Mouse (Mus musculus) MEL (cell line): Measurements from ENCODE around the gene Retreg1. TPM values are rescaled to one million over a fixed set of nuclear protein-coding genes. Genes with fewer than 3 reads are reported as not detected.

Experiments used
- DNase-seq: peaks from one replicate; pipeline ENCODE4 v3.0.0; 2011; ENCODE audit warnings: low read depth, low spot score
- H3K27ac ChIP-seq: 2 replicates; pipeline ENCODE4 v1.5.1; 2012; ENCODE audit warnings: low read depth, mild to moderate bottlenecking, control low read depth, low read length, moderate library complexity; ENCODE audit not compliant: control insufficient read depth
- H3K27me3 ChIP-seq, 2 experiments: fragments of 150-350 bp in 1 of 2; sonication (generic) in 1 of 2; 2 replicates each; pipeline ENCODE4 v1.6.1; 2012; ENCODE audit warnings: low read length in 2 of 2, mild to moderate bottlenecking in 2 of 2, improper control_type of control experiment in 1 of 2, moderate library complexity in 1 of 2; ENCODE audit not compliant: insufficient read depth in 2 of 2, control insufficient read depth in 1 of 2
- H3K36me3 ChIP-seq, 2 experiments: 2 replicates each; pipeline ENCODE4 v1.6.1; 2012 to 2014; ENCODE audit warnings: low read length in 2 of 2, improper control_type of control experiment in 1 of 2, inconsistent platforms in 1 of 2, mild to moderate bottlenecking in 1 of 2; ENCODE audit not compliant: insufficient read depth in 2 of 2, control insufficient read depth in 1 of 2
- H3K4me1 ChIP-seq, 2 experiments: fragments of 150-350 bp in 1 of 2; sonication (generic) in 1 of 2; 2 replicates each; pipeline ENCODE4 v1.6.1; 2012; ENCODE audit warnings: low read length in 2 of 2, improper control_type of control experiment in 1 of 2, mild to moderate bottlenecking in 1 of 2; ENCODE audit not compliant: insufficient read depth in 2 of 2, control insufficient read depth in 1 of 2
- H3K4me3 ChIP-seq, 2 experiments: fragments of 150-350 bp in 1 of 2; sonication (generic) in 1 of 2; 2 replicates each; pipeline ENCODE4 v1.5.1; 2012; ENCODE audit warnings: low read depth in 2 of 2, low read length in 2 of 2, mild to moderate bottlenecking in 2 of 2, moderate library complexity in 2 of 2, control low read depth in 1 of 2, improper control_type of control experiment in 1 of 2; ENCODE audit not compliant: control insufficient read depth in 1 of 2, insufficient read depth in 1 of 2
- H3K79me2 ChIP-seq: 2 replicates; pipeline ENCODE4 v1.6.1; 2012; ENCODE audit warnings: mild to moderate bottlenecking, low read length, moderate library complexity; ENCODE audit not compliant: control insufficient read depth, poor library complexity, insufficient read depth
- H3K9ac ChIP-seq: 2 replicates; pipeline ENCODE4 v1.6.1; 2012; ENCODE audit warnings: low read depth, mild to moderate bottlenecking, control low read depth, low read length, moderate library complexity; ENCODE audit not compliant: control insufficient read depth, poor library complexity, severe bottlenecking
- H3K9me3 ChIP-seq: fragments of 150-350 bp; sonication (generic); replicated peaks from 2 replicates; pipeline ENCODE4 v1.6.1; 2012; ENCODE audit warnings: mild to moderate bottlenecking, low read length, improper control_type of control experiment, moderate library complexity; ENCODE audit not compliant: insufficient read depth
- BHLHE40 ChIP-seq: IDR thresholded peaks from 2 replicates; pipeline ENCODE4 v1.6.1; 2012; ENCODE audit warnings: low read depth, mild to moderate bottlenecking, inconsistent platforms, low read length, improper control_type of control experiment, borderline replicate concordance
- ETS1 ChIP-seq: IDR thresholded peaks from 2 replicates; pipeline ENCODE4 v1.6.1; 2012; ENCODE audit warnings: low read depth, mild to moderate bottlenecking, inconsistent platforms, low read length, improper control_type of control experiment, moderate library complexity
- GABPA ChIP-seq: IDR thresholded peaks from 2 replicates; pipeline ENCODE4 v1.6.1; 2012; ENCODE audit warnings: low read depth, mild to moderate bottlenecking, inconsistent platforms, low read length, improper control_type of control experiment, moderate library complexity
- HCFC1 ChIP-seq: IDR thresholded peaks from 2 replicates; pipeline ENCODE4 v1.6.1; 2012; ENCODE audit warnings: low read depth, mild to moderate bottlenecking, inconsistent platforms, low read length, improper control_type of control experiment, moderate library complexity
- KAT2A ChIP-seq: conservative IDR thresholded peaks from 2 replicates; pipeline ENCODE4 v1.6.1; 2012; ENCODE audit warnings: low read depth, low read length, improper control_type of control experiment, inconsistent platforms
- MEF2A ChIP-seq: IDR thresholded peaks from 2 replicates; pipeline ENCODE4 v1.6.1; 2014; ENCODE audit warnings: low read depth, mild to moderate bottlenecking, inconsistent platforms, low read length, improper control_type of control experiment; ENCODE audit not compliant: poor library complexity, insufficient replicate concordance, severe bottlenecking; ENCODE audit errors: extremely low read depth
- MYC ChIP-seq: IDR thresholded peaks from 2 replicates; pipeline ENCODE4 v1.6.1; 2011; ENCODE audit warnings: low read depth, mild to moderate bottlenecking, low read length, improper control_type of control experiment, moderate library complexity
- NELFE ChIP-seq: IDR thresholded peaks from 2 replicates; pipeline ENCODE4 v1.6.1; 2011; ENCODE audit warnings: low read depth, low read length, improper control_type of control experiment
- POLR2A ChIP-seq, 2 experiments: IDR thresholded peaks; 2 replicates each; pipeline ENCODE4 v1.6.1; 2011 to 2012; ENCODE audit warnings: low read length in 2 of 2, mild to moderate bottlenecking in 2 of 2, control low read depth in 1 of 2, improper control_type of control experiment in 1 of 2, low read depth in 1 of 2, moderate library complexity in 1 of 2; ENCODE audit not compliant: control insufficient read depth in 1 of 2, insufficient read depth in 1 of 2, poor library complexity in 1 of 2
- RAD21 ChIP-seq: IDR thresholded peaks from 2 replicates; pipeline ENCODE4 v1.6.1; 2011; ENCODE audit warnings: mild to moderate bottlenecking, low read depth, low read length, improper control_type of control experiment
- RCOR1 ChIP-seq: IDR thresholded peaks from 2 replicates; pipeline ENCODE4 v1.6.1; 2012; ENCODE audit warnings: low read depth, mild to moderate bottlenecking, inconsistent platforms, low read length, improper control_type of control experiment
- SMC3 ChIP-seq: IDR thresholded peaks from 2 replicates; pipeline ENCODE4 v1.6.1; 2011; ENCODE audit warnings: low read depth, low read length, improper control_type of control experiment
- TAL1 ChIP-seq: IDR thresholded peaks from 2 replicates; pipeline ENCODE4 v1.6.1; 2012; ENCODE audit warnings: mild to moderate bottlenecking, inconsistent platforms, low read length, moderate library complexity, mixed read lengths
- TBP ChIP-seq: IDR thresholded peaks from 2 replicates; pipeline ENCODE4 v1.8.0; 2011; ENCODE audit warnings: low read depth, low read length, improper control_type of control experiment
- ZC3H11A ChIP-seq: IDR thresholded peaks from 2 replicates; pipeline ENCODE4 v1.6.1; 2012; ENCODE audit warnings: low read depth, mild to moderate bottlenecking, inconsistent platforms, low read length, improper control_type of control experiment
- ZKSCAN1 ChIP-seq: IDR thresholded peaks from 2 replicates; pipeline ENCODE4 v1.6.1; 2012; ENCODE audit warnings: low read depth, mild to moderate bottlenecking, inconsistent platforms, low read length, improper control_type of control experiment, moderate library complexity
- ZNF384 ChIP-seq: IDR thresholded peaks from 2 replicates; pipeline ENCODE4 v1.6.1; 2012; ENCODE audit warnings: low read depth, mild to moderate bottlenecking, inconsistent platforms, low read length, improper control_type of control experiment
- polyA plus RNA-seq, 2 experiments: library from polyadenylated mRNA; stranded (reverse) in 1 of 2; unstranded in 1 of 2; fragments of >175 nt in 1 of 2; fragments of >200 nt in 1 of 2; gene quantifications; 2 replicates each; pipeline versions ENCODE4 v1.2.1 to v1.2.4; 2012; ENCODE audit warnings: low replicate concordance in 2 of 2, low read depth in 1 of 2; ENCODE audit not compliant: insufficient read length in 2 of 2, insufficient read depth in 1 of 2, missing spikeins in 1 of 2
- total RNA-seq: library from RNA; depleted of rRNA; stranded (reverse); fragments of 300-350 nt; gene quantifications from 2 replicates; pipeline ENCODE4 v1.2.3, GENCODE M21; 2012

Retreg1 gene
- total and polyA plus RNA-seq, 3 experiments = 3.1 to 7.6 TPM; not detected in 1

DNA sequence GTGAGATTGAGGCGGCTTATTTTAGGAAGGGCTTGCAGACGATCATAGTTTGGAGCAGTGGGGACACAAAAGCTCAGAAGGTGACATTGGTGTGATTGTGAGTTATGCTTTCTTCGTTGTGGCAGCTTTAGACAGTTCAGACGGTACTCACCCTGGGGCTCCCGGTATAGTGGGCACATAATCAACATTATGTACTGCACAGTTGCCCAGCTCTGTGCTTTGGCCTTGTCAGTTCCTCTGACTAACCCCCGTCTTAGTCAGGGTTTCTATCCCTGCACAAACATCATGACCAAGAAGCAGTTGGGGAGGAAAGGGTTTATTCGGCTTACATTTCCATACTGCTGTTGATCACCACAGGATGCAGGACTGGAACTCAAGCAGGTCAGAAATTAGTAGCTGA lies 69.9 kb downstream of the Retreg1 start:
- H3K4me1 ChIP-seq = peaks cover 18 to 25% of the 10 kb centered on the region in 2 experiments
- TF ChIP-seq SMC3 (no peak), POLR2A (IDR thresholded peaks at IDR 0.05; ENCODE audit: control insufficient read depth in 1 of 2, insufficient read depth in 1 of 2, low read depth in 1 of 2, low read length in 2 of 2, poor library complexity in 1 of 2) (no peak)
- H3K9me3 ChIP-seq = no peaks in the 10 kb centered on the region

DNA sequence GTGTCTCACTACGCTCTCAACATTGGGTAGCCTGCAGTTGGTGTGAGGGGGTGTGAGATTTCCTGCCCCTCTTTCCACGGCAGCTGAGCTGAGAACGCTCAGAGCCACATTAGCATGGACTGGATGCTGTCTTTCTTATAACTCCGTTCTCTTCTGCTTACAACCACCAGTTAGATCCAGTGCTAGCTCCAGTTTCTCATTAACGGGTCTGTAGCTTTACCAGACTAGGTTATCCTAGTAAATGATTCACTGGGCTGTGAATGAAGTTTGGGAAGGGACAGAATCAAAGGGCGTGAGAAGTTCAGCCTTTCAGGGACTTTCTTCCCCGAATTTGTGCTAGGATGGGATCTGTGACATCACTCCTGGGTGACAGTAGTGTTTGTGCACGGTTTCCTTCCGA lies 70.7 kb downstream of the Retreg1 start:
- no peaks in the 10 kb centered on the region for H3K79me2 ChIP-seq
- no peak for DNase-seq
- no peaks in the 10 kb centered on the region; a peak in 1 of 4 replicates for H3K27me3 ChIP-seq
- no peak for TF ChIP-seq TBP
- no peak for TF ChIP-seq TAL1
- TF ChIP-seq HCFC1 = no peak
- TF ChIP-seq NELFE = no peak
- TF ChIP-seq ZKSCAN1 = no peak
- no peak for TF ChIP-seq KAT2A
- no peak for TF ChIP-seq RAD21
- no peak for TF ChIP-seq BHLHE40
- TF ChIP-seq ZC3H11A = no peak
- no peak for TF ChIP-seq ZNF384
- TF ChIP-seq MEF2A = no peak
- TF ChIP-seq MYC = no peak
- no peak for TF ChIP-seq GABPA
- TF ChIP-seq ETS1 = no peak
- H3K27ac ChIP-seq = no peak overlapping the region
- no peak overlapping the region for H3K9ac ChIP-seq
- peaks cover 0 to 25% of the 10 kb centered on the region in 2 experiments; a peak in 2 of 4 replicates for H3K36me3 ChIP-seq
- H3K9me3 ChIP-seq = no peaks in the 10 kb centered on the region
- no peak overlapping the region for H3K4me3 ChIP-seq
- peaks cover 18 to 25% of the 10 kb centered on the region in 2 experiments for H3K4me1 ChIP-seq

More for the DNA sequence above, 69.9 kb downstream of the Retreg1 start:
- Histone ChIP-seq H3K4me3 (no peak overlapping the region), H3K27me3 (no peaks in the 10 kb centered on the region), H3K79me2 (no peaks in the 10 kb centered on the region), H3K9ac (no peak overlapping the region), H3K27ac (no peak overlapping the region), H3K36me3 (peaks cover 0 to 25% of the 10 kb centered on the region in 2 experiments; a peak in 2 of 4 replicates)
- DNase-seq = no peak

DNA sequence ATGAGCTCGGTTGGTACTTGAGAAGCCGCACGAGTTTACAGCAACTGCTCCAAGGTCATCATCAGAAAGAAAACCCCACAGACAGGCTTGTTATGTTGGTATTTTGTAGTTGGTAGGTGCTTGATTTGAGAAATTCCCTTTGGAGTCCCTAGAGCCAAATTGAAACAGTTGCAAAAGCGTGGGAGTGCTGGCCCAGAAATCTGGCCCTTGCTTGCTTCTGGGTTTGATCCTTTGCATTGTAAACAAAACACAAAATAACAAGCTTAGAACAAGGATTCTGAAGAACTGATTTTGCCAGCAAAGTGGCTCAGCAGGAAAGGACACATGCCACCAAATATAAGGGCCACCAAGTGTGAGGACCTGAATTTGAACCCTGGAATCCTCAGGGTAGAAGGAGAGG lies 71.2 kb downstream of the Retreg1 start:
- H3K9me3 ChIP-seq = no peaks in the 10 kb centered on the region
- TF ChIP-seq RCOR1 = no peak
- H3K27ac ChIP-seq = no peak overlapping the region
- H3K79me2 ChIP-seq = no peaks in the 10 kb centered on the region
- no peak overlapping the region for H3K4me3 ChIP-seq
- H3K36me3 ChIP-seq = peaks cover 0 to 25% of the 10 kb centered on the region in 2 experiments; a peak in 2 of 4 replicates
- peaks cover 18 to 25% of the 10 kb centered on the region in 2 experiments for H3K4me1 ChIP-seq
- H3K27me3 ChIP-seq = no peaks in the 10 kb centered on the region; a peak in 1 of 4 replicates
- no peak for DNase-seq
- H3K9ac ChIP-seq = no peak overlapping the region
